Comparison of ENCODE assay signal across 19 mouse cellular contexts in the genomic region with DNA sequence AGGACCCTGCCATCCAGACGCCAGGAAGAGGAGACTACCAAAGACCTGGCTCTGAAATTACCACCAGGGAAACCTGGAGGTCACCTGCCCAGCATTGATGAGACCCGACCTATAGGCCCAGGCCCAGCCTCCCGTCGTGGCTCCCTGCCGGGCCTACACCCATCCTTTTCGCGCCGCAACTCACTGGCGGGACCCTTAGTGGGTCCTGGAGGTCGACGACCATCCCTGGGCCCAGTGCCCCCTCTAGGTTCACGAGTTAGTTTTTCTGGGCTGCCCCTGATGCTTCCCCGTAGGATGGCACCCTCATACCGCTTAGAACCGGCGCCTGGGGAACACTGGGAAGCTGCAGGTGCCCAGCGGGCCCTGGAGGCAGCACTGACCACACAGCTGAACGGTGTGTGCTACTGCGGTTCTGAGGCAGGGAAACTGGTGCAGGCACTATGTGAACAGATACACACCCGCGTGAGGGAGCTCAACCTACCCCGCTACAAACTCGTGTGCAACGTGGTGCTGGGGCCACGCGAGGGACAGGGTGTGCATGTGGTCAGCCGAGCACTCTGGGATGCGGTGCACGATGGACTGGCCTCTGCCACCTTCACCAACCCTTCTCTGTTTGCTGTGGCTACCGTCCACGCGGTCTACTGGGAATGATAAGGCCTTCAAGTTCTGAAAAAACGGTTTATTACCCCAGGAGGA. TPM values are rescaled to one million over a fixed set of nuclear protein-coding genes. Genes with fewer than 3 reads are reported as not detected.
"Had no signal": no experiment of that assay in that cellular context is flagged by ENCODE, and none has a peak within 500 bp of the region (broad histone marks: within the 10 kb centered on the region; RNA-seq: fewer than 3 reads in every experiment).

No protein-coding gene starts in this region.

- DNase-seq: kidney, adult 2 months; kidney, postnatal 14 days; left cerebral cortex, postnatal 4 days; lung, embryonic 14.5 days; lung, postnatal 10 days; lung, postnatal 4 days; midbrain, embryonic 14.5 days; retina, postnatal 1 day; right cerebral cortex, postnatal 4 days; spleen, adult 18-20 months; thymus, adult 2 months; thymus, postnatal 25 days had no signal

- H3K27ac ChIP-seq: kidney, embryonic 15.5 days; limb, embryonic 13.5 days; liver, embryonic 15.5 days; neural tube, embryonic 13.5 days; stomach, embryonic 15.5 days had no signal

- H3K4me3 ChIP-seq: kidney, embryonic 15.5 days; limb, embryonic 13.5 days; liver, embryonic 15.5 days; neural tube, embryonic 13.5 days; stomach, embryonic 15.5 days had no signal

- H3K4me2 ChIP-seq: kidney, embryonic 15.5 days; limb, embryonic 13.5 days; liver, embryonic 11.5 days; liver, embryonic 15.5 days; lung, embryonic 14.5 days; neural tube, embryonic 13.5 days; stomach, embryonic 15.5 days had no signal

- H3K9me3 ChIP-seq: kidney, embryonic 15.5 days; limb, embryonic 13.5 days; liver, embryonic 15.5 days; neural tube, embryonic 13.5 days; stomach, embryonic 15.5 days had no signal

- H3K9ac ChIP-seq: kidney, embryonic 15.5 days; limb, embryonic 13.5 days; liver, embryonic 15.5 days; lung, embryonic 14.5 days; neural tube, embryonic 13.5 days; stomach, embryonic 15.5 days had no signal

- H3K27me3 ChIP-seq: neural tube, embryonic 13.5 days had no signal

RNA-seq across cellular contexts. Expression of a gene that starts 1.5 kb away (rescaled TPM):
- total RNA-seq: monocyte, adult 5-6 weeks had no signal
- polyA plus RNA-seq: kidney, embryonic 15.5 days; limb, embryonic 13.5 days; liver, embryonic 11.5 days; lung, embryonic 14.5 days; midbrain, embryonic 14.5 days; neural tube, embryonic 13.5 days had no signal

RNA-seq across cellular contexts. Expression of a gene that starts 32.3 kb away (rescaled TPM):
- total RNA-seq: monocyte, adult 5-6 weeks had no signal
